Mouse (Mus musculus) liver, adult 2 months (tissue): Measurements from ENCODE around the gene H2-Q7.
"Not testable (repeated sequence)": the region's sequence is repeated elsewhere in the genome, so short reads cannot be mapped to it uniquely, and the experiment has no call there.

Experiments used
- CTCF ChIP-seq: fragments of 200-500 bp; IDR thresholded peaks from 2 replicates; pipeline ENCODE4 v1.5.1; 2011; ENCODE audit warnings: low read depth, low read length, control low read depth
- POLR2A ChIP-seq: fragments of 200-500 bp; IDR thresholded peaks from 2 replicates; pipeline ENCODE4 v1.6.1; 2011; ENCODE audit warnings: low read length, control low read depth; ENCODE audit not compliant: insufficient read depth; ENCODE audit errors: extremely low read depth

GRCm38 (mm10) chr17:35438885-35439284 is at the start of gene H2-Q7:
- TF ChIP-seq CTCF, POLR2A: not testable (repeated sequence)
